Mouse (Mus musculus) spleen, adult 18-20 months (tissue): Measurements from ENCODE around the gene Eif4enif1.

Experiments
- DNase-seq, 2 experiments: peaks; one replicate each; pipeline ENCODE4 v3.0.0; 2022; ENCODE audit warnings: mixed read lengths in 2 of 2

Gene Eif4enif1

DNA sequence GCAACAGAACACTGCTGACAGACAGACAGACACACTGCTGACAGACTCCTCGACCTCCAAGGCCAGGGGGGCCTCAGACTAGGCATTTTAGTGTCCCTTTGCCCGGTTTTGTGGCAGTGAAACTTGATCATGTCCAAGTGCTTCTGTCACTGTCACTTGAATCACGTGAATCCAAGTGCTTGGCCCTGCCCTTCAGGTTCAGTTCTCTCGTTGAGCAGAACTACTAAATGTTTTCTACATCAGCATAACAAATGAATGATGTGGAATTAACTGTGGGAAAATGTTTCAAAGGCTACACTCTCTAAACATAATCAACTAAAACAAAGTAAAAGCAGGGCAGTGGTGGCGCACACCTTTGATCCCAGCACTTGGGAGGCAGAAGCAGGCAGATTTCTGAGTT is 76.2 kb downstream of the Eif4enif1 start:
- no peak for DNase-seq

GRCm38 (mm10) chr11:3279729-3280128 is 77.5 kb downstream of the Eif4enif1 start:
- no peak for DNase-seq

GRCm38 (mm10) chr11:3282887-3283286 is 80.7 kb downstream of the Eif4enif1 start:
- no peak for DNase-seq

GRCm38 (mm10) chr11:3283645-3284044 is 81.5 kb downstream of the Eif4enif1 start:
- no peak for DNase-seq

- DNase-seq, result no peak
Measured at GRCm38 (mm10) chr11:3285940-3286339, 83.7 kb downstream of the Eif4enif1 start.

DNA sequence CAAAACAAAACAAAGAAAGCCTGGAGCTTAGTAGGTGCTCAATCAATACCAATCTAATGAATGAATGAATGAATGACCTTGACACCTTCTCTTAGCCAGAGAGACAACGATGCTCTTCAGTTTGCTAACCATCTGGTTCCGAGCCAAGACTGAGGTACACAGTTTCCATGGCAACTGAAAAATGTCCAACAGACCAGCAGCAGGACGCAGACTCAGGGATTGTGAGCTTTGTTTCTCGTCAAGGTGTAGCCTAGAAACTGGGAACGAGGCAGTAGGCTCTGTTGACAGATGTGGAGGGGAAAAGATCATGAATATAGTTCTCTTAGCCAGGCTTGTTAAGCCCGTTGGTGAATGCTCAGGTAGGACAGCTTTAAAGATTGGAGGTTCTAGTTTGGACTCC is 84.9 kb downstream of the Eif4enif1 start:
- no peak for DNase-seq

DNA sequence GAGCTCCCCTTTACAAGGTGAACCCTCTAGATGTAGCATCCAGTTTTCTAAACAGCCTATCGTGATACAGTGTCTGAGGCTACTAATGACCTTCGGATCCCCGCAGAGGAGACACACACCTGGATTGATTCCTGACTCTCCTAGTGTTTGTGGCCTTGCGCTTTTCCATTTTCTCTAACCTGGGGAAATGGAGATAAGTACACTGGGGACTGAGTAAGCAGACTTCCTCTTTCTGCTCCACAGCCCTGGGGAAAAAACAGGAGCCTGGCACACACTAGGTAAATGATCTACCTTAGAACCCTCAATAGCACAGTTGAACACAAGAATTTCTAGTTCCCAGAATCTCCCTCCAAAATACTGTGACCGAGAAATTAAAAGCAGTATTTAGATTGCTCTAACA is 85.7 kb downstream of the Eif4enif1 start:
- no peak for DNase-seq

- peak; percentile 18 to 41 for DNase-seq
Measured at GRCm38 (mm10) chr11:3288521-3289301, 86.5 kb downstream of the Eif4enif1 start, which contains the start of gene Patz1. TSS of gene Patz1 (plus strand) at chr11:3288874.

GRCm38 (mm10) chr11:3289302-3289802 is 87.2 kb downstream of the Eif4enif1 start:
- peak; percentile 65 to 69 for DNase-seq

GRCm38 (mm10) chr11:3289803-3290639 is 87.8 kb downstream of the Eif4enif1 start:
- peak; percentile 76 to 81 for DNase-seq

GRCm38 (mm10) chr11:3290640-3291310 is 88.6 kb downstream of the Eif4enif1 start:
- peak; percentile 16 to 56 for DNase-seq

GRCm38 (mm10) chr11:3291311-3292061 is 89.3 kb downstream of the Eif4enif1 start:
- peak; percentile 17 to 29 for DNase-seq

DNA sequence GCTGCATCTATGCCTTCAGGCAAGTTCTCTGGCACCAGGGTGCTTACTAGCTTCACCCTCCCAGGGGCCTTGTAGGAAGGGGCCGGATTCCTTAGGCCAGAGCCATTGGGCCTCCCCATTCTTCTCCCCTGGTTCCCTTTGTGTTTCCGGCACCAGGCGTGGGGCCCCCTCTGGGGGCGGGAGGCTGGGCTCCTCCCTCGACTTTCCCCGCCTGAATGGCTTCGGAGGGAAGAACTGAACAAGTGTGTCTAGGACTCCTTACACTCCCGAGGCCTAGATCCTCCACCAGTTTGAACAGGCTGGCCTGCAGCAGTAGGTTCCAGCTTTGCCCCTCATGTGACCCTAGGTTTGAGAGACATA is 89.8 kb downstream of the Eif4enif1 start:
- peak; percentile 43 to 54 for DNase-seq

- no peak for DNase-seq
Measured at GRCm38 (mm10) chr11:3292711-3293249, 90.6 kb downstream of the Eif4enif1 start.

GRCm38 (mm10) chr11:3293361-3293760 is 91.2 kb downstream of the Eif4enif1 start:
- DNase-seq, result no peak
